Mouse (Mus musculus) stomach, postnatal 0 days (tissue): Measurements from ENCODE around the gene Mettl26.

Experiments used
- CTCF ChIP-seq: IDR thresholded peaks from 2 replicates; pipeline ENCODE4 v1.5.1; 2016; ENCODE audit warnings: antibody characterized with exemption, low read depth, mild to moderate bottlenecking, moderate library complexity
- EP300 ChIP-seq: optimal IDR thresholded peaks from 2 replicates; pipeline ENCODE3; 2016; ENCODE audit warnings: antibody characterized with exemption

GRCm38 (mm10) chr17:25861704-25862612 is 12.9 kb upstream of the Mettl26 start:
- no peak for TF ChIP-seq CTCF
- no peak for TF ChIP-seq EP300
